In genomic region chr12:100099971-100100706, GRCm38 (mm10) we compare ENCODE assay signal across 11 mouse cellular contexts. TPM values are rescaled to one million over a fixed set of nuclear protein-coding genes. Genes with fewer than 3 reads are reported as not detected.
A peak's percentile ranks its signal among the peaks of the same experiment; 100 is the strongest.
DNase-seq lines count a peak whose midpoint lies in the region; ATAC-seq and TF ChIP-seq lines count a peak whose summit lies in the region.
"Had no signal": no experiment of that assay in that cellular context is flagged by ENCODE, and none has a peak within 500 bp of the region (broad histone marks: within the 10 kb centered on the region; RNA-seq: fewer than 3 reads in every experiment).

No protein-coding gene starts in this region.

- WGBS in heart, adult 2 months, result 52% methylated on average over 3 of the region's 3 CpGs
- 32% methylated on average over 3 of the region's 3 CpGs for WGBS in stomach, postnatal 0 days

- no peaks in the 10 kb centered on the region; the same call in 1 of the 2 replicates for H3K27me3 ChIP-seq in heart, adult 2 months (ENCODE audit: control insufficient read depth, insufficient read depth, low read length)
- no peaks in the 10 kb centered on the region for H3K27me3 ChIP-seq in stomach, postnatal 0 days (ENCODE audit: control insufficient read depth, insufficient read depth, low read length)

- H3K79me2 ChIP-seq in heart, adult 2 months (replicated peaks; ENCODE audit: control insufficient read depth, insufficient read depth, low read length), result no peaks in the 10 kb centered on the region

- H3K9me3 ChIP-seq in stomach, postnatal 0 days (ENCODE audit: control insufficient read depth, low read length), result no peaks in the 10 kb centered on the region

- no peak overlapping the region for H3K27ac ChIP-seq in heart, adult 2 months
- H3K27ac ChIP-seq in layer of hippocampus, adult 2 months, result no peak overlapping the region
- no peak overlapping the region for H3K27ac ChIP-seq in stomach, postnatal 0 days (replicated peaks)
- H3K27ac ChIP-seq: left cerebral cortex, adult 2 months had no signal

- TF ChIP-seq POLR2A in heart, adult 2 months (IDR thresholded peaks at IDR 0.05; ENCODE audit: insufficient read depth, low read depth, low read length), result no peak

- H3K4me2 ChIP-seq in stomach, postnatal 0 days (replicated peaks; ENCODE audit: low read depth), result no peak overlapping the region

- H3K4me3 ChIP-seq in heart, adult 2 months, result no peak overlapping the region
- H3K4me3 ChIP-seq in layer of hippocampus, adult 2 months, result no peak overlapping the region
- no peak overlapping the region for H3K4me3 ChIP-seq in stomach, postnatal 0 days (ENCODE audit: low read depth, low read length)
- H3K4me3 ChIP-seq: left cerebral cortex, adult 2 months had no signal

- peak; percentile 43 to 47 for DNase-seq in heart, postnatal 10 days
- DNase-seq in heart, adult 2 months, result no peak
- DNase-seq in right cerebral cortex, postnatal 25 days, result peak; percentile 24
- DNase-seq in right cerebral cortex, postnatal 4 days, result no peak
- peak; percentile 42 to 63 for DNase-seq in layer of hippocampus, adult 2 months (ENCODE audit: low spot score in 2 of 2)
- no peak for DNase-seq in stomach, postnatal 0 days (ENCODE audit: low spot score)
- DNase-seq in embryo, embryonic 11 days, result no peak
- DNase-seq: cerebellum, adult 9-10 months; thymus, postnatal 25 days had no signal

- no peak for TF ChIP-seq CTCF in heart, adult 2 months (IDR thresholded peaks at IDR 0.05)
- no peak for TF ChIP-seq CTCF in layer of hippocampus, adult 2 months (conservative IDR thresholded peaks at IDR 0.05)
- TF ChIP-seq CTCF in stomach, postnatal 0 days (IDR thresholded peaks at IDR 0.05; ENCODE audit: low read depth), result peak; percentile 6; the same call in 1 of the 2 replicates

- H3K4me1 ChIP-seq in heart, adult 2 months (ENCODE audit: control insufficient read depth, insufficient read depth, low read length), result no peaks in the 10 kb centered on the region
- no peaks in the 10 kb centered on the region for H3K4me1 ChIP-seq in stomach, postnatal 0 days (replicated peaks; ENCODE audit: control insufficient read depth, insufficient read depth)

- ATAC-seq in stomach, postnatal 0 days (ENCODE audit: low FRiP score, low TSS enrichment), result 0 out of 2 replicates have a peak, but pooled peaks have one; percentile 20
- ATAC-seq in CD4-positive, CD25-positive, alpha-beta regulatory T cell, adult 4 months, result no peak

- H3K36me3 ChIP-seq in heart, adult 2 months (ENCODE audit: control insufficient read depth, insufficient read depth, low read length), result no peaks in the 10 kb centered on the region
- H3K36me3 ChIP-seq in stomach, postnatal 0 days (ENCODE audit: control insufficient read depth, insufficient read depth, low read length), result no peaks in the 10 kb centered on the region

- intact Hi-C loops in heart, postnatal 10 days (cut with DNase I), result no loop called here
- intact Hi-C loops in heart, adult 2 months (cut with DNase I), result no loop called here

- no peak overlapping the region for H3K9ac ChIP-seq in heart, adult 2 months (ENCODE audit: low read depth, low read length)
- H3K9ac ChIP-seq in stomach, postnatal 0 days (ENCODE audit: low read length), result no peak overlapping the region

- TF ChIP-seq EP300 in heart, adult 2 months (IDR thresholded peaks at IDR 0.05; ENCODE audit: insufficient read depth, low read depth, low read length), result no peak
- TF ChIP-seq EP300 in stomach, postnatal 0 days (optimal IDR thresholded peaks at IDR 0.05), result no peak

RNA-seq across cellular contexts. Expression of gene Psmc1, which starts 9.8 kb away (rescaled TPM):
- 100 to 1,000 TPM; 141 to 147 TPM for total RNA-seq in heart, postnatal 10 days (2021)
- total RNA-seq in heart, adult 2 months (2021), result 100 to 1,000 TPM; 124 to 132 TPM
- 40.8 and 61.1 TPM in 2 replicates for polyA plus RNA-seq in heart, adult 2 months (2012; rRNA removed)
- 100 to 1,000 TPM; 185 to 207 TPM for total RNA-seq in layer of hippocampus, adult 2 months (2021)
- 176 and 186 TPM in 2 replicates for polyA plus RNA-seq in stomach, postnatal 0 days (2015; fragmentation: Nextera tagmentation; extraction: Ambion mirVana)
- 100 to 1,000 TPM; 190 to 201 TPM for polyA plus RNA-seq in CD4-positive, CD25-positive, alpha-beta regulatory T cell, adult 4 months (2017; shearing (Covaris generic))

RNA-seq across cellular contexts. Expression of gene Nrde2, which starts 59.3 kb away (rescaled TPM):
- 10 to 100 TPM; 12.5 to 14.2 TPM for total RNA-seq in heart, postnatal 10 days (2021)
- total RNA-seq in heart, adult 2 months (2021), result 10 to 100 TPM in 1 of 2 experiments, 1 to 10 TPM in 1; 7.9 to 11.0 TPM
- polyA plus RNA-seq in heart, adult 2 months (2012; rRNA removed), result 5.1 and 6.9 TPM in 2 replicates
- total RNA-seq in layer of hippocampus, adult 2 months (2021), result 10 to 100 TPM; 23.8 to 24.3 TPM
- 5.9 and 6.9 TPM in 2 replicates for polyA plus RNA-seq in stomach, postnatal 0 days (2015; fragmentation: Nextera tagmentation; extraction: Ambion mirVana)
- polyA plus RNA-seq in CD4-positive, CD25-positive, alpha-beta regulatory T cell, adult 4 months (2017; shearing (Covaris generic)), result 10 to 100 TPM; 12.6 to 23.3 TPM

Comparison
In these comparisons a context has a peak if more than half of its experiments do, and no peak if none do; other contexts are left out.
1. DNase-seq: peak in heart, postnatal 10 days (2 of 2), right cerebral cortex, postnatal 25 days (single experiment) and layer of hippocampus, adult 2 months (2 of 2); none in heart, adult 2 months (0 of 2), right cerebral cortex, postnatal 4 days (single experiment), stomach, postnatal 0 days (single experiment) and embryo, embryonic 11 days (single experiment).